Mouse (Mus musculus): ENCODE data around the gene Chrm1.

The Chrm1 gene

GRCm38 (mm10) chr19:8663360-8663839, at the start of gene Chrm1:
Gene Chrm1 (plus strand): TSS chr19:8663789.
- DNase-seq: no peak

- no peak for DNase-seq
Measured at GRCm38 (mm10) chr19:8614343-8614742, 49.2 kb upstream of the Chrm1 start.

GRCm38 (mm10) chr19:8616314-8616713, 47.3 kb upstream of the Chrm1 start:
- DNase-seq: no peak

- no peak for DNase-seq
Measured at GRCm38 (mm10) chr19:8617904-8618303, 45.7 kb upstream of the Chrm1 start, which contains the start of gene Slc22a6. Gene Slc22a6 (plus strand): TSS chr19:8618039.

GRCm38 (mm10) chr19:8621098-8621497, 42.5 kb upstream of the Chrm1 start:
- no peak for DNase-seq

- no peak for DNase-seq
Measured at GRCm38 (mm10) chr19:8630249-8630648, 33.3 kb upstream of the Chrm1 start.

- DNase-seq: no peak
Measured at GRCm38 (mm10) chr19:8630826-8631225, 32.8 kb upstream of the Chrm1 start.

- no peak for DNase-seq
Measured at GRCm38 (mm10) chr19:8632029-8632428, 31.6 kb upstream of the Chrm1 start.

GRCm38 (mm10) chr19:8642086-8642485, 21.5 kb upstream of the Chrm1 start:
- DNase-seq: no peak

- no peak for DNase-seq
Measured at GRCm38 (mm10) chr19:8646393-8646792, 17.2 kb upstream of the Chrm1 start.

- DNase-seq: no peak
Measured at GRCm38 (mm10) chr19:8655833-8656232, 7.8 kb upstream of the Chrm1 start.

- DNase-seq: no peak
Measured at GRCm38 (mm10) chr19:8656341-8656740, 7.2 kb upstream of the Chrm1 start.

- no peak for DNase-seq
Measured at GRCm38 (mm10) chr19:8661821-8662307, 1.7 kb upstream of the Chrm1 start.

- DNase-seq: no peak
Measured at GRCm38 (mm10) chr19:8662337-8662736, 1.3 kb upstream of the Chrm1 start.

- no peak for DNase-seq
Measured at GRCm38 (mm10) chr19:8663911-8664421, 377 bp downstream of the Chrm1 start.

- no peak for DNase-seq
Measured at GRCm38 (mm10) chr19:8664859-8665258, 1.3 kb downstream of the Chrm1 start.

- no peak for DNase-seq
Measured at GRCm38 (mm10) chr19:8665746-8666145, 2.2 kb downstream of the Chrm1 start.

- no peak for DNase-seq
Measured at GRCm38 (mm10) chr19:8672859-8673258, 9.3 kb downstream of the Chrm1 start.

- DNase-seq: no peak
Measured at GRCm38 (mm10) chr19:8673336-8674063, 9.9 kb downstream of the Chrm1 start.

- DNase-seq: no peak
Measured at GRCm38 (mm10) chr19:8679031-8679779, 15.6 kb downstream of the Chrm1 start.

GRCm38 (mm10) chr19:8681633-8682362, 18.2 kb downstream of the Chrm1 start:
- no peak for DNase-seq

GRCm38 (mm10) chr19:8682996-8683395, 19.4 kb downstream of the Chrm1 start:
- DNase-seq: no peak

GRCm38 (mm10) chr19:8683627-8684026, 20.0 kb downstream of the Chrm1 start:
- no peak for DNase-seq

All from cerebellum, adult 11-12 months (tissue).